Mouse (Mus musculus): ENCODE measurements around the gene Anp32b.

Gene Anp32b

GRCm38 (mm10) chr4:46505361-46506057 lies 54.8 kb downstream of the Anp32b start:
- no peak for DNase-seq (ENCODE audit: low read depth, low spot score)

GRCm38 (mm10) chr4:46506801-46507610 lies 56.3 kb downstream of the Anp32b start:
- peak; percentile 90 for DNase-seq (ENCODE audit: low read depth, low spot score)

DNA sequence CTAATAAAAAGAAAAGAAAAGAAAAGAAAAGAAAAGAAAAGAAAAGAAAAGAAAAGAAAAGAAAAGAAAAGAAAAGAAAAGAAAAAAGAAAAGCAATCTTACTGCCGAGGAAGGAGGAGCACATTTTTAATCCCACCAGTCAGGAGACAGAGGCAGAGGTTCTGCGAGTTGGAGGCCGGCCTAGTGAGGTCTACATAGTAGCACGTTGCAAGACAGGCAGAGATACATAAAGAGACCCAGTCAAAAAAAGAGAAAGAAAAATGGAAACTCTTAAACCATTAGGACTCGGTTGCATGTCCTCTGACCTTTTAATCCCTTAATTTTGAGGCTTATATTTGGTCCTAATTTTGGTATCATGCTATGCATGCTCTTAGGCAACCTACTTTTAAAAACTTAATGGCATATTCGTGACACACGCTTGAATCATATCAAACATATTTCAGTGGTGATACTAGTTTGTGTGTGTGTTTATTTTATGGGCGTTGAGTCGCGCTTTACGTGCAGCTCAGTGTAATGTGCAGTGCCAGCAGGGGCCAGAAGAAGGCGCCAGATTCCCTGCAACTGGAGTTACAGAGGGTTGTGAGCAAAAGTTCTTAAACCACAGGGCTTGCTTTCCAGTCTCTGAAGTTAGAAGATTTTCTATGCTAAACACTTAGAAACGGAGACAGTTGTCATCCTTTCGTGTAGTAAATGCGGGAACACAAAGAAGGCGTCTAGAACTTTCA lies 57.2 kb downstream of the Anp32b start:
- no peak for DNase-seq (ENCODE audit: low read depth, low spot score)

DNA sequence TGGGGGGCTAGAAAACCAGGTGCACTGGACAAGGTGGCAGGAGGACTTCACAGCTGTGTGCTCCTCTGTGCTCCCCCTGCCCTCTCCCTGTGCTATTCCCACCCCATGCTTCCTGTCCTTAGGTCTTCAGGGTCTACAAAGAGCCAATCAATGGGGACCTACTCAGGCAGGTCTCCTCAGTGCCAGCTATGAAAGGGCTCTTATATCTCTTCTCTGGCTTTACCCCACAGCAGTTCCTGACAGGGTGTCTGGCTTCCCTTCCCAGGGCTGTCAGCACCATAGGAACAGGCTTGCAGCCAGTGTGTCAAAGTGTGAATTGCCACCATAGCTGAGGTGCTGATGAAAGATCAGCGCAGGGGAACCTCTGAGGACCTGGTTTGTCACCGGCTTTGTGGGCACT lies 69.8 kb downstream of the Anp32b start:
- no peak for DNase-seq (ENCODE audit: low read depth, low spot score)

GRCm38 (mm10) chr4:46521457-46521856 lies 70.8 kb downstream of the Anp32b start:
- no peak for DNase-seq (ENCODE audit: low read depth, low spot score)

All from retina, adult 2 months (tissue).